Mouse (Mus musculus) ES-Bruce4 (cell line): ENCODE measurements at regions not wholly inside any gene's neighbourhood (a gene's known extent, or its start where the extent isn't known, plus 50 kb on each side); places are given as distances from the start of the nearest gene placed in this dataset.

Experiments used
- CTCF ChIP-seq: IDR thresholded peaks from one replicate; pipeline ENCODE4 v1.8.1; 2011; ENCODE audit warnings: low read depth, low read length
- EP300 ChIP-seq: IDR thresholded peaks from 2 replicates; pipeline ENCODE4 v1.6.1; 2011; ENCODE audit warnings: low read depth, low read length; ENCODE audit not compliant: insufficient read depth
- POLR2A ChIP-seq: IDR thresholded peaks from one replicate; pipeline ENCODE4 v1.8.1; 2011; ENCODE audit warnings: low read length; ENCODE audit not compliant: insufficient read depth

GRCm38 (mm10) chr4:137190625-137191024 is 86.7 kb upstream of the Wnt4 start:
- TF ChIP-seq CTCF (no peak), POLR2A (no peak), EP300 (no peak)
